Mouse (Mus musculus) cerebellum, adult 11-12 months (tissue): ENCODE measurements around the gene Agap3.

ENCODE experiments used
- DNase-seq: peaks from one replicate; pipeline ENCODE4 v3.0.0; 2022

The Agap3 gene

DNA sequence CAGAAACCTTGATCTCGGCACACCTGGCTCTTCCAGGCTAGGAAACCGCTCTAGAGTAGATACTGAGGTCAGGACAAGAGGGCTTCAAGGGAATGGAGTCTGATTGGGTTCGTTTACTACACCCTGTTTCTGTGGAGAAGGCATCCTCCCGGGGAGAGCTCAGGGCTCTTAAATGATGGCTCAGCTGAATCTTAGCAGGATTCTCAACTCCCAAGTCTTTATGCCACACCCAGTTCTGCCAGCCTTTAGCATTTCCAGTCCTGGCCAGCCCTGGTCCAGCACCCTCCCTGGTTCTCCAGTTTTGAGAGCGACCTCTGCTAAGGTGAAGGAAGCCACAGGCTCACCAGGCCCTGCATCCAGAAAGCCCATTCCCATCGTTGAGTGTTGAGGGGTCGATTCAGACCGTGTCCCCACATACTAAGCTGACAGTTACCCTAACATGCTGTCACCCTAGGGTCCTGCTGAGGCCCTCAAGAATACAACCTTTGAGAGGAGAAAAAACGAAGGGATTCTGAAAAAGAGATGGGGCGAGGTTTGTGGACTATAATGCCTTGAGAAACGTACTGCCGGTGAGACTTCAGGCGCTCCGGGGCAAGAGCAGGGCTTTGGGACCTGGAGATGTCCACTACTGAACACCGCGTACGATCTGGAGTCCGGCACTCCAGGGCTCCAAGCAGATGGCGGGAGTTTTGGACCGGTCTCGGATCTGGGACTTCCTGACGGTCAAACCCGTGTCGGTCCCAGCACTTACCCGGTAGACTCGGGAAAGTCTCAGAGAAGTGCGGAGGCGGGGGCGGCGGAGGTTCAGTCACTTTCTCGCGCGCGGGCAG is 73.6 kb downstream of the Agap3 start:
- no peak for DNase-seq

DNA sequence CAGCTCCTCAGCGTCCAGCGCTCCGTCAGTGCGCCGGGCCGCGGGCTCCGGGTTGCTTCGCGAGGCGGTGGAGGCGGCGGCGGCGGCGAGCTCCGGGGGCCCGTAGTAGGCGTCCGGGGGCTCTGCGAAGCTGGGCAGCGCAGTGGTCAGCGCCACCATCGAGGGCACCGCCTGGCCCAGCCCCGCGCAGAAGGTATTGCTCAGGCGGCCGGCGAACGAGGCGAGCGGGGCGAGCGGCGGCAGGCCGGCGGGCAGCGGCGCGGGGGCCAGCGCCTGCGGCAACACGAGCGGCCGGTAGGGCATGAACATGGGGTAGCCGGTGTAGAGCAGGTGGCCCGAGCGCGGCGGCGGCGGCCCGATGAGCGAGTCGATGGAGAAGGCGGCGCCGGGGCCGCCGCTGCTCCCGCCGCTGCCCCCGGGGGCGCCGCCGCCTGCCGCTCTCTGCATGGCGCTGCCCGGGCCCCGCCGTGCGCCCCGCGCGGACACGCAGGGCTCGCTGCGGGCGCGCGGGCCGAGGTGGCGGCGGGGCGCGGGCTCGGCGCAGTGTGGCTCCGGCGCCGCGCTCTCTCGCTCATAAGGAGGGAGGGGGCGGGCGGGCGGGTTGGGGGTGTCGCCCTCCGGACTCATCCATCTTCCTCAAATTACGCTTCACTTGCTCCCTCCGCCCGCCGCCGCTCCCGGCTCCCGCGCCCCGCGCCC is 74.4 kb downstream of the Agap3 start:
- no peak for DNase-seq

DNA sequence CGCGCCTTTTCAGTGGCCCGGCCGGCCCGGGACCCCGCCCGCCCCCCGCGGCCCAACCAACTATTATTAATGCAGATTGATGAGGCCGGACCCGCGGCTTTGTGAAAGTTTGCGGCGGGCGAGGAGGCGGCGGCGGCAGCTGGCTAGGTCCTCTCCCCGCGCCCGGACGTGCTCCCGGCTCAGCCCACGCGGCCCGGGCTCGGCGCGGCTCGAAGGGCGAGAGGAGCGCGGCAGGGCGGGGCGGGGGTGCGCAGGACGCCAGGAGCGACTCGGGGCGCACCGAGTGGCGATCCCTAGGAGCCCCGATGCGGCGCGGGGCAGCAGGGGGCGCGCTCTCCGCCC is 74.9 kb downstream of the Agap3 start, which contains the start of gene Gbx1:
Gene Gbx1 (minus strand): TSS at position 314 of the 342 bp plus-strand sequence.
- DNase-seq, result no peak

DNA sequence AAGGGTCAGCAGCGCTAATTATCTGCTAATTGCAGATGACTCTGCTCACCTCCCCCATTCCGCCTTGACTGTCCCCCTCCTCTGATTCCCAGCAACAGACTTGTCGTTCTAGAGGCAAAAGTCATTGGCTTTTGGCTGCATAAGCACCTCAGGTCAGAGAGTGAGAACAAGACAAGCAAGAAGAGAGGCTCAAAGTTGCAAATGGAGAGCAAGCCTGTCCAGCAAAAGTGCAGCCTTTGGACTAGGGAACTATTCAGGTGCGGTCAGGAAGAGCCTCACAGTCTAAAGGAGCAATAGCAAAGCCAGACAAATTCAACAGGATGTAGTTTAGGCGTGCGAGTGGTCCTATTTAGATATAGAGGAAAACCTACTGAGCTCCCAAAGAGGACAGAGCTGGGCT is 75.8 kb downstream of the Agap3 start:
- no peak for DNase-seq

DNA sequence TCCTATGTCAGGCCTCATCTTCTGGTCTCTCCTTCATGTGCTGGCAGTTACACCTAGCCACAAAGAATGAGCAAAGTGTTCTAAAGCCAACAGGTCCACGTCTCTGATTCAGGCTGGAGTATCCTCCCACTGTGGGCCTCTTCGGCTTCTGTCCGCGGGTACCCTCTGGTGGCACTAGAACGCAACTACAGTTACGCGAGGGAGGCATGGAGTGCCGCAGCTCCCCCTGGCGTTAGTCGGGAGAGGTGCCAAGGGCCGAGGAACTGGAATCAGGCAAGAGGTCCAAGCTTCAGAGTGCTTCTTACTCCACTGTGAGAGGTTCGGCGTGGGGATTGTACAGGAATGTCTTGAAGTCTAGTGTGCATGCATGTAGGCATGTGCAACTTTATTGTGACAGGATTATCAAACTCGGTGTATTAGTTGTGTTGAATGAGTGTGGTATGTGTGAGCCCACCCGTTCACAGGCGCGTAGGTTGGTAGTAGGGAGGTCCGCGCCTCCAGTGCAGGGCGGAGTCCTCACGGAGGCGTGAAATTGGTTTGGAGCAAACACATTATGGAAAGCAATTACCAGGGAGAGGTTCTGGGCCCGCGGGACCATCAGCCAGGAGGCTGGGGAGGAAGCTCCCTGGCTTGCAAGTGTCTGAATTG is 78.2 kb downstream of the Agap3 start:
- peak; percentile 86 for DNase-seq

DNA sequence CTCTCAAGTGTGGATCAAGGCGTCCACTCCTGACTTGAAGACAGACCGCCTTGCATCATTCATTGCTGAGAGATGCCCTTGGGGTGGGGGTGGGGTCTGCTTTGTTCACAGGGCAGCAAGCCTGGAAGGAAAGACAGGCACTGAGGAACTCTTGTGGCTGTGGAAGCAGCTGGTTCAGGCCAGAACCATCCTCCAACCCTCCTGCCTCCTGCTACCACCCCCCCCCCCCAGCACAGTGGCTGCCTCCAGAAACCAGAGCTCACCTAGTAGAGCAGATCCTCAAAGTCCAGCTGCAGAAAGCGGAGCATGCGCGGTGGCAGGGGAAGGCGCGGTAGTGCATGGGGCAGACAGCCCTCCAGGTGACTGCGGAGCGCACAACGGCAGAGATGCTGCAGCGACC is 81.4 kb downstream of the Agap3 start:
- no peak for DNase-seq

DNA sequence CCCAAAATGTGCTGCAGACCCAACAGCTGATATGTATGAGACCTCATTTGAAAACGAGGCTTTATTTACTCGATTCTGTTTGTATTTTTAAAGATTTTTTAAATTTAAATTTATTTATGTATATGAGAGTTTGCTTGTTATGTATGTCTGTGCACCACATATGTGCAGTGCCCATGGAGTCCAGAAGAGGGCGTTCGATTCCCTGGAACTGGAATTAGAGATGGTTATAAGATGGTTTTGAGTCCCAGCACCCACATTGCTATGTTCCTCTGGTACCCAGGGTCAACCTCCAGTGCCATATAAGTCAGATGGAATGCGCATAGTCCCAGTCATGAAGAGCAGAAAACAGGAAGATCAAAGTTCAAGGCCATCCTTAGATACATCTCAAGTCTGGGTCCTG is 82.3 kb downstream of the Agap3 start:
- no peak for DNase-seq

DNA sequence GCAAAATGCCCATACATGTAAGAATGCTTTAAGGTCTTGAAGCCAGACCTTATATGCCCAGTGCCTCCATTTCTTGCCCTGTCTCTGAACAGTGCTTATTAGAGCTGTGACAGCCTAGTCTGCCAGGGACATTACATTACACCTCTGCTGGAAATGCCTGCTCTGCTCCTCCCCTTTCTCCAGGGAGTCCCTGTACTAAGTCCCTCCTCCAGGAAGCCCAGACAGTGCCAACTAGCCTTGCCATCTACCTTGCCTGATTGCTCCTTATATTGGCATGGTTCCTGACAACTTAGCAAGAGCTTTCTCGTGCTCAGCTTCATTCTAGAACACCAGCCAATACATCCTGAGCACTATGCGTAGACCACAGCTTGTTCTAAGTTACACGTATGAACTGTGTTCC is 83.8 kb downstream of the Agap3 start:
- no peak for DNase-seq

DNA sequence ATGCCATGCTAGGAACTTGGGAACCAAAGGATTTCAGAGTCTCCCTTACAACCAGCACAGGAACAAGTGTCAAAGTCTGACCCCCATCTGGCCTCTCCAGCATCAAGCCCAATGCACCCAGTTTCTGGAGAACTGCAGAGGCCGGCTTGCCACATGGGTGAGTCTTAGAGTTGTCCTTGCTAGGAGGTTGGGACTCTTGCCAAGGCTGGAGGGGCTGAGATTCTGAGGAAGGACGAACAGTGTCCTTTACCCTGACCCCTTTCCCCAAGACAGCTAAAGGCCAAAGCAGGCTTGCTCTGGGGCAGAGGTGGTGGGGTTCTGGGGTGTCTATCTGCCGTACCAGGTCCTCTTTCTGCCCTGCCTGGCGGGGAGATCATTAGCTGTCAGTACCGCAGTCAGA is 84.5 kb downstream of the Agap3 start:
- DNase-seq, result no peak

DNA sequence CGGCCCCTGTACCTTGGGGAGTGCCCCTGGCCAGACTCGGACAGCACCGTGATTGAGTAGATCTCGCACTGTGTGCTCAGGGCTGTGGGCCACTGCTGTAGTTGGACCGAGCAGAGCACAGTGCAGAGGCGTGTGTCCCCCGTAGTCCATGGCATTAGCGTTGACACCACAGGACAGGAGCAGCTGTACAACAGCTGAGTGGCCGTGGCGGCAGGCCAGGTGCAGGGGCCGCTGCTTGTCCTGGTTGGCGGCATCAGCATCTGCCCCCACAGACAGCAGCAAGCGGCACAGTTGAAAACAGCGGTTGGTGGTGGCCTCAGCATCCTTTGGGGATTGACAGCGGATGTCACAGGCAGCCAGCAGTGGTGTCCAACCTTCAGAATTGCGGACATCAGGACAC is 85.6 kb downstream of the Agap3 start:
- DNase-seq, result no peak

DNA sequence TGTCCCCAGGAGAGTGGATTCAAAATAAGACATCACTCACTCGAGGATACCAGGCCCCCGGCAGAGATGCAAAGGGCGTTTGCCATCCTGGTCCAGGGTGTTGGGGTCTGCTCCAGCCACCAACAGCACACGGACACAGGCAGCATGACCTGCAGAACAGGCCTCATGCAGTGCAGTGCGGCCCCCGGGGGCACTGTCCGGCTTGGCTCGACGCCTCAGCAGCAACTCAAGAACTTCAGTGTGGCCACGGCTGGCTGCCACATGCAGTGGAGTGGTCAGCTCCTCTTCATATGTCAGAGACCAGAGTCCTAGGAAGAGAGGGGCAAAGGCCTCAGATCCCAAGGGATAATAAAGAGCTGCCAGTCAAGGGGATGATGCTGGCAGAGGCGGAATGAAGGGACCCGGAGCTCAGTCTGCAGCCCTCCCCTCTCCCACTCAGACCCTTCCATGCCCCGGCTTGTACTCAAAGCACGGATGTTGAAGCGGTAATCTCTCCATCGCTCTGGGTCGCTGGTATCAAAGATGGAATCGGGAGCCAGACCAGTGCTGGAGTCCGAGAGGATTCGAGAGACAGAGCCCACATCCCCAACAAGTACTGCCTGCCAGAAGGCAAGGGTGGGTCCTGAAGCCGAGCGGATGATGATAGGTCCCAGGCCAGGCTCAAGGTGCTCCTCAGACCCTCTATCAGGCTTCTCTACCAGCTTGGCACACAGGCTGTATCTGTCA is 87.8 kb downstream of the Agap3 start:
- no peak for DNase-seq

DNA sequence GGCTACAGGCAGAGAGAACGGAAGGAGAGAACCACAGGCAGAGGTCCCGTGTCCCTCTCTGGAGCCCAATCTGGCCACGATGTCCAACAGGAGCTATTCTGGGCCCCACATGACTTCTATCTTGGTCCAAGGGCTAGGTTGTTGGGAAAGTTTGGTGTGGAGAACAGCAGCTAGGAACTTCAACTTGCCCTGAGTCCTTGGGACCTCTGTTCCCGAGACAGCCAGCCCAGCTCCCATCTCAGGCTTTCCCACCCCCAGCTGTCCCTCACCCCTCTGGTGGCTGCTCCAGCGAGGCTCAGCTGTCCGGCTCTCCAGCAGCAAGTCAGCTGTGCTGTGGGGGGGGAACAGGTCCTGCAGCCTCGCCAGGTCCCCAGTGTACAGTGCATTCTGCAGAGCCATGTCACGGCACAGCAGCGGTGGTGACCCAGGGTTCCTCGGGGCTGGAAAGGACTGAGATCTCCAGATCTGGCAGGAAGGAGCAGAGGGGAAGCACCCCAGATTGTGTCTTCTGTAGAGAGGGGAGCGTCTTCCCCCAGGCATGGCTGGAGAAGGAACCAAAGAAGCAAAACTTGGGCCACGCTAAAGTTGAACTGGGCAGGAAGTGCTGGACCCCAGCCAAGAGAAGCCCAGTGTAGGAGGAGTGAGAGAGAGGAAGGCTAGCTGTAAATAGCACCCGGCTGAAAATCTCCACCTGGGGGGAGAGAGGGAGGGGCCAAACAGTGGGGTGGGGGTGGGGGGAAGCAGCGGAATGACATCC is 88.6 kb downstream of the Agap3 start, which contains the start of gene Asb10:
Gene Asb10 (minus strand): TSS at position 592 of the 757 bp plus-strand sequence.
- no peak for DNase-seq

DNA sequence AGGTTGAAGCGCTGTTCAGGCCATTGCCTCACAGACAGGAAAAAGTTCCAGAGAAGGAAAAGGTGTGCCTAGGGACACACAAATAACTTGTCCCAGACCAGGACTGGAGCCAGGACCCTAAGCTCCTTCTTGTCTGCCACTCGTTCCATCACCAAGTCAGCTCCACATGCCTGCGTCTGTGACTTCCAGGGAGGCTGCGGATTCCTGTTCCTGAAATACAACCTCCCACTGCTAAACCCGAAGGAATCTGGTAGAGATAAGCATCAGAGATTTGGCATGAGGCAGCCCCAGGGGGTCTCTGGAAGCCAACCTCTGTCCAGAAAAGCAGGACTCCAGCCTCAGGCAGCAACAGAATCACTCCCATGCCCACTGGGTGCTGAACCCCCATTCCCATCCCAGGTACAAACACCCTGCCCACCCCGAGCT is 89.2 kb downstream of the Agap3 start:
- no peak for DNase-seq

DNA sequence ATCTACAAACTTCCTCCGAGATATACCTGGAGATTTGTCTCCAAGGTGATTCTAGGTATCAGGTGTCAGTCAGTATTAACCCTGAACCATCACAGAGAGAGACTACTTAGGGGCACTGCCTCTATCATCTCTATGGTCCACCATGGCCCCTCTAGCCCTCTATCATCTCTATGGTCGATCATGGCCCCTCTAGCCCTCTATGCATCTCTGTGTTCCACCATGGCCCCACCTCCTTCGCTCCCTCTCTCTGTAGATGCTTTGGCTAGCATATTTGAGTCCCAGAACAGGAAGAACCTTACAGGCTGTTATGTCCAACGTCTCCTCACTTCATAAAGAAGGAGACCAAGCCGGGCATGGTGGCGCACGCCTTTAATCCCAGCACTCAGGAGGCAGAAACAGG is 90.7 kb downstream of the Agap3 start:
- DNase-seq, result no peak

DNA sequence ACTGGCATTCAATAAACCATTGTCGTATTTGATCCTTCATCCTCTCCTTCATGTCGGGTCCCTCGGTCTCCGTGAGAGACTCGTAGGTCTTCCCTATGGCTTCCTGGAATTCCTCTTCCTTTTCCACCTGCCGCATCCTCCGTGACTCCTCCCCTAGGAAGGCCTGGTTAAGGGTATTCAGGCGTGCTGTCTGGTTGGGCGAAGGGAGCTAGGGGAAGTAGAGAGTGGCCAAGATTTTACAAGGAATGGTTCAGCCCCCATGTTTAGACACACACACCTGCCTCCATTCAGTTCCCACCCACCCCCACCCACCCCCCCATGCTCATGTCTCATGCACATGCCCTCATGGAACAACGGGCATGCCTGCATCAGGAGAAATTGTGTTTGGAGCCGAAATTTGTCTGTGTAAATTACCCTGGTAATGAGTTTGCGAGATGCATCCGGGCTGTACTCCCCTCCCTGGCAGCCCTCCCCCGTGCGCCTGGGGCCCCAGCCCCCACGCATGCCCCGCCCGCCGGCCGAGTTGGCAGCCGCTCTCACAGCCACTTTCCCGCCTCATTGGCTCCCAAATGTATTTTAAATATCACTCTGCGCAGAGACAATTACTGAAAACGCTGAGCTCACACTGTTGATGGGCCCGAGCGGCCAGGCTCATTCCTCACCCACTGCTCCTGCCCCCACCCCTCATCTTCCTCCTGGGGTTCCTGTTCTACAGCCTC is 98.8 kb downstream of the Agap3 start:
- no peak for DNase-seq

DNA sequence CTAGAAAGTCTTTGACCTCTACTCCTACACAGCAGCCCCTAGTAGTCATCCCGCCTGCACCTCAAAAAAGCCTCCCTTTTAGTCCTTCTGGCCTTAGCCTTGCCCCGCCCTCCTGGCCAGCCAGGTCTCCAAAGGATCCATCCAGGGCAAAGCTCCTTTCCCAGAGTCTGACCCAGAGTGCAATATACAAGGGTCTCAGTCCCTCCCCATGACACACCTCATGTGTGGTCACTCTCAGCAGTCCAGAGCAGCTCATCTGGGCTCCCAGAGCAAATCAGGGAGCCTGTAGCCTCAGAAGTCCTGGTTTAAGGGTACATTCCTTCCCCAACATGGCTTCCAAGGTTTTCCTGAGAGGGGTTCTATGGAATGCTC is 99.3 kb downstream of the Agap3 start:
- DNase-seq, result no peak
